Mouse (Mus musculus) gonadal fat pad, adult 2 months (tissue): ENCODE results near the gene Pfas. TPM values are rescaled to one million over a fixed set of nuclear protein-coding genes. Genes with fewer than 3 reads are reported as not detected.
"Not testable (repeated sequence)": the region's sequence is repeated elsewhere in the genome, so short reads cannot be mapped to it uniquely, and the experiment has no call there.

Experiments used
- DNase-seq: peaks from one replicate; pipeline ENCODE4 v3.0.0-alpha.2; 2012; ENCODE audit warnings: low read depth
- polyA plus RNA-seq: library from polyadenylated mRNA; depleted of rRNA; stranded (reverse); fragments of >200 nt; gene quantifications from 2 replicates; pipeline ENCODE4 v1.2.3, GENCODE M21; 2012

Pfas gene
- polyA plus RNA-seq, 1 experiment: 16.2 TPM

DNA sequence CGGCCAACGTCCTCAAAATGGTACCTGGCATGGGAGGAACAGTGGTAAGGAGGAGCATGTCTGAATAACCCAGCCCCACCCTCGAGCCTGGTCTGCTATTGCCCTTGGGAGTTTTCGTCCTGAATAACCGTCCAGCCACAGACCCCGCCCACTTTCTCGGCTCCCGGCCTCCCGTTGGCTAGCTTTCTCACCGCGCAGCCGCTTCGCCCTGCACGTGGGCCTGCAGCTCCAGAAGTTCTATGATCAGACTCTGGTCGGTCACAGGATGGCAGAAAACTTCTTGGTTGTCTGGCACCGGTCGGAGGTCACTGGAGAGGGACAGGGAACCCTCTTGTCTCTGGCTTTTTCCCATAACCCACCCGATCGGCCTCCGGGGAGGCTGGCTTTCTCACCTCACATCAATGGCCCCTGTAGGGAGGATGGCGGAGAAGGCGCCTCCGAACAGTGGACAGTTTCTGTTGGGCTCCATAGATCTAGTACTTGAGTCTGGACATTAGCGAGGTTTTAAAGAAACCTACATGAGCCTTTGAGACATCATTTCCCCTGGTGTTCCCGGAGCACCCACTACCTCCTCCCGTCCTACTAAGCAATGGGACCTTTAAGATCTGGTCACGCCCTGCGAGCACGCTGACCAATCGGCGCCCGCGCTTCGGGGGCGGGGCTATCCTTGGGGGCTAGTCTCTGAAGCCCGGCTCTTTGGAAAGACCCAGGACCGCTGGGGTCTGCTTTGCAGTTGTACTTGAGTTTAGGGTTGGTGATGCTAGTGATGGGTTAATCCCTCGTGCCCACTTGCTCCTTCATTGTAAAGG lies 34.8 kb downstream of the Pfas start:
- not testable (repeated sequence) for DNase-seq

DNA sequence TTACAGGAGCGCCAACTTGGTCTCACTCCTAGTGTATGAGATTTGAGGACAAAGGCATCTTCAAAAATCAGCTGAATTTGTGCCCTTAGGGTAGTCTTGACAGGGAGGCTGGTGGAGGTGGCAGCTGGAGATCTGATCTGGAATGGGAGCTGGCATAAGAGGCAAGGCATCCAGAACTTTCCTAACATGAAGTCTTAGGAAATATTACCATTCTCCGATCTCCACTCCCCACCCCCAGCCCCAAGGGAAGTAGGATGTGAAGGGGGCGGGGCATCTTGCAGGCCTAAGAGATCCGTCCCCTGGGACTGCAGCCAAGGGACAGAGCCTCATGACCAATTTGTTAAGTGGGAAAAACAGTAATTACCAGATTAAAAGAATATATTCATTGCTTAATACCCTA lies 38.0 kb downstream of the Pfas start:
- peak; percentile 71 for DNase-seq

DNA sequence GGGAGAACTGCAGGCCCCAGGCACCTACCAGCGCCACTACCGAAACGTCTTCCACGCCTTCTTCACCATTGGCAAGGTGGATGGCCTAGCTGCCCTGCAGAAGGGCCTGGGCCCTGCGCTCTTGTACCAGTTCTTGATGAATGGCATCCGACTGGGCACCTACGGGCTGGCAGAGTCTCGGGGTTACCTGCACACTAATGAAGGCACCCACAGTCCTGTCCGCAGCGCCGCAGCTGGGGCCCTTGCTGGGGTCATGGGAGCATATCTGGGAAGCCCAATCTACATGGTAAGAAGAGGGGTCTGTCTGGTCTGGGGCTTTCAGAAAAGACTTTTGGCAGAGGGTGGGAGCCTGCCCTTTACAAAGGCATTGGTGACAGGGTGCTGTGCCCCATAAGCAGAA lies 39.5 kb downstream of the Pfas start:
- no peak for DNase-seq

DNA sequence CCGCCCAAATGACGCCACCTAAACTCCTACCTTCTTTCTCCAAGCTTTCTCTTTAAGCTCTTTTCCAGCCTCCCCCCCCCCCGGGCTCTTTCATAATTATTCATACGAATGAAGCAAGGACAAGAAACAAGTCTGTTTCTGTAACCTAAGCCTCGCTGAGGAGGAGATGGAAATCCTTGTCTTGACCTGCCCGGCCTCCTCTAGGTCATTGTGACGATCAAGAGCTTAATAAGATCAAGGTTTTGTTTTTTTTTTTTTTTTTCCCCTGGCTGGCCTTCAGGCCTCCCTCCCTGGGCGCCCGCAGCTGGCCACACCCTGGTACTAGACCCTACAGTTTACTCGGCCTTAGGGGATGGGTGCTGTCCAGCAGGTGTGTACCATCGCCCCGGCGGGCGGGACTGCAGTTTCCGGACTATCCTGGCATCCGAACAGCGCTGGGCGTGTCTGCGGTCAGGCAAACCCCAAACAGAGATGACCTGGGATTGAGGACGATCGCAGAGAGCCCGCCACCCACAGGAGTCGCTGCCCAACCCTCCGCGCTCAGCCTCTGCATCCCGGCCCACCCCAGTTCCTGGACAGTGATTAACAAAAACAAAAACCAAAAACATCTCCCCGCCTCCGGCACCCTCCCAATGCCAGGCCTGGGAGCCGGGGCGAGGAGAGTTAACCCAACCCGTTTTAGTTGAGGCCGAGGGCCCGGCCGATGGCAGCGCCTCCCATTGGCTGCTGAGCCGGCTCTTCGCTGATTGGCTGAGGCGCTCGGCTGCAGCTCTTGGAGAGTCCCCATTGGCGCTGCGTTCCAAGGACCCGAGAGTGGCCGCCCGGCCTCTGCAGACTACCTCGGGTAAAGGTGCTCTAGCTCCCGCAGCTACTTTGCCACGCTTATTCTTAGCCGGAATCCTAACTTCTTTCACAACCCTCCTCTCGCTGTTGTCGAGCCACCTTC lies 40.6 kb downstream of the Pfas start, which contains the start of gene Slc25a35:
Gene Slc25a35 (plus strand): TSS at position 795 of the 946 bp plus-strand sequence.
- DNase-seq: peak; percentile 87

DNA sequence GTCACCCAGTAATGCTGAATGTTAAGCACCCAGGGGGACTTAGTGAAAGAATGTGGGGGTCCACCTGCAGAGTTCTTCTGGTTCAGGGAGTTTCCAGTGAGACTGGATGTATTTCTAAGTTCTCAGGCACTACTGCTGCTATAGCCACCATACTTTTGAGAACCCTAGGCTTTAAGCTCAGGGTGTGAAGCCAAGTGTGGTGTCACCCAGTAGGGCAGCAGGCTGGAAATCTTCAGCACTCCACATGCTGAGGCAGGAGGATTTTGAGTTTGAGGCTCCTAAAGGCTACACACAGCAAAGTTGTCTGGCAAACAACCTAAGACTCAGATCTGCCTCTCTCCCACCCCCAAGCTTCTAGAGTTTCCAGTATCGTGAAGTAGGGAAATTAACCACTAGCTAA lies 41.7 kb downstream of the Pfas start:
- DNase-seq: no peak

DNA sequence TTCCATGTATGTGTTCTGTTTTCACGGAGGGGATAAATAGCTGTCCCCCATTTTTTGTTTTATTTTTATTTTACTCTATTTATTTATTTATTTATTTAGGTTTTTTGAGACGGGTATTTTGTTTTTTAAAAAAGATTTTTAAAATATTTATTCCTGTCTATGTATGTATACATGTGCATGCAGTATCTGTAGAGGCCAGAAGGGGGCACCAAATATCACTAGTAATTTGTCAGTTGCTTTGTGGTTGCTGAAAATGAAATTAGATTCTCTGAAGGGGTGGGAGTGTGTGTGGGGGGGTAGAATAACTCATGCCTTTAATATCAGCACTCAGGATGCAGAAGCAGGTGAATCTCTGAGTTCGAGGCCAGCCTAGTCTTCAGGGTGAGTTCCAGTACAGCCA lies 42.4 kb downstream of the Pfas start:
- DNase-seq: no peak

DNA sequence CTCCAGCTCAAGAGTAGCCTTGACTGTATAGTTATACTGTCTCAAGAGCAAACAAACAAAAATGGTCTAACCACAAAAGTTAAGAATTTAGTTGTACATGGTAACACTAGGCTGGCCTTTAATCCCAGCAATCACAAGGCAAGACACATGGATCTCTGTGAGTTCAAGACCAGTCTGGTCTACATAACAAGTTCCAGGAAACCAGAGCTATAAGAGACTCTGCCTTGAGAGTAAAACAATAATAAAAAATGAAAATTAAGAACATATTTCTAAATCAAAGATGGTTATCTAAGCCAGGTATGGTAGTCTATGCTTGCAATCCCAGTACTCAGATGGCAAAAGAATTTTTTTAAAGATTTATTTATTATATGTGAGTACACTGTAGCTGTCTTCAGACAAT lies 43.2 kb downstream of the Pfas start:
- no peak for DNase-seq

DNA sequence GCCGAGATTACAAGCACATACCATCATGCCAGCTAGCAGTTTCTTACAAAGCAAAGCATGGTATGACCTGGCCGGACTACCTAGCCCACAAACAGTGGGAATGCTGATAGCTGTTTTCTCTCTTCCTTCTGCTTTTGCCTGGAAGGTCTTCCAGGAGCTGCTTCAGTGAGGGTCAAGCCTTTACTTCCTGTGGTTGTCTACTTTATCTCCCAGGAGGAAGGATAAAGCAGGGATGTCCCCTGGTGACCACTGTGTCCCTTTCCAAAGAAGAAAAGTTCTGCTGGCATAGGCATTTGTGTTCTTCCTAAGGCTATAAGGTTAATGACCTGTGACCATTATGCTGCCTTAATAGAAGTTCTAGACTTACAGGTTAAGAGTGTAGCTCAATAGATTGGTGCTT lies 44.9 kb downstream of the Pfas start:
- no peak for DNase-seq

DNA sequence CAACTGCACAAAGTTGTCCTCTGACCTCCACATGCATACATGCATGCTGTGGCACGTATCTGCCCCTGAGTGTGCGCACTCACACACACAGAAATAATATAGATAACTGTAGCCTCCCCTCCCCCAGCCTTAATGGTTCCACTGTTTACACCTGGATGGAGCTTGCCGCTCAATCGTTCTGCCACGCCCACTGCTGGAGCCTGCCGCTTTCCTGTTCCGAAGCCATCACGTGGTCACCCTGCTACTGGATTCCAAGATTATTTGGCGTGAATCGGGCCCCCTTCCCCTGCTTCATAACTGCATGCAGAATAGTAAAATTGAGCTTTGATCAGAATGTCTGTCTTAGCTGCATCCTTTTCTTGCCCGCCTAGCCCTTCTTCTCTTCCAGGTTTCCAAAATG lies 46.1 kb downstream of the Pfas start:
- not testable (repeated sequence) for DNase-seq

DNA sequence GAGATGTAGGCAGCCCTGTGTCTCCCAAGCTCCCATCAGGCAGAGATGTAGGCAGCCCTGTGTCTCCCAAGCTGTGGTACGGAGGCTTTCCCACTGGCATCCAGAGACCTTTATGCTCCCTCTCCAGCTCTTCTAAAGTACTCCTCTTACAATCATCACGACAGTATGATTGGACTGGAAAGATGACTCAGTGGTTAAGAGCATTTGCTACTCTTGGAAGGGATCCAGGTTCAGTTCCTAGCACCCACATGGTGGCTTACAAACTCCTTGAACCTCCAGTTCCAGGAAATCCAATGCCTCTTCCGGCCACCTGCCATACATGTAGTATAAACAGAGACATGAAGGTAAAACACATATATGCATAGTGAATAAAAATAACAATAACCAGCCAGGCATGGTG lies 46.7 kb downstream of the Pfas start:
- DNase-seq: no peak

DNA sequence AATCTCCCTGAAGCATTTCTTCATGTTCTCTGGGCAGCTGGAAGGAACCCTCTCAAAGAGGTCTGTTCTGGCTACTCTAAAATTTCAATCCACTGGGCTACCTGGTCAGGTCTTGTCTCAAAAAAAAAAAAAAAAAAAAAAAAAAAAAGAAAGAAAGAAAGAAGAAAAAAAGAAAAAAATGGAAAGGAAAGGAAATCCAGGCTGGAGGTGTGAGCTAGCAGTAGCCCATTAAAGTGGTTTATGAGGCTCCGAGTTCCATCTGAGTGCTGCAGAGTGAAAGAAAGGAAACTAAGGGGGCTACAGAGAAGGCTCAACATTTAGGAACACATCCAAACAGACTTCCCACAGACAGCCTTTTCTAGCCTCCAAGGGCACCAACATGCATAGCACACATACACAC lies 50.3 kb downstream of the Pfas start:
- DNase-seq: no peak

DNA sequence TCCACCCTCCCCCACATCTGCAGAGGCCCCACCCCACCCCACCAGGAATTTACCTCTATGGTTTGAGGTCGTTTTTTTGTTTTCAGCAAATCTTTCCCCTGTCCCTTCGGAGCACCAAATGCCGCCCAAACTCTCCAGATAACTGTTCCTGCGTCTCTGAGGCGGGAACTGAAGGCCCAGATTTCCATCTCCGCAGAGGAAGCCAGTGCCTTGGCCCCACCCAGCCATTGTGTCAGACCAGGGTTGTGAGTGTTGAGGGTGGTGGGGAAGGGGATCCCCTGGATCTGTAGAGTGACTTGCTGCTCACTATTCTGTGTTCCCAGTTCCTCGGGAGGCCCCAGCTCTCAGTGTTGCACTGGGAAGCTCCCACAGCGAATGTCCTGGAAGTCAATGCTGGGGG lies 51.0 kb downstream of the Pfas start, which contains the start of gene Arhgef15:
Gene Arhgef15 (minus strand): TSS at position 173 of the 400 bp plus-strand sequence.
- DNase-seq: no peak

DNA sequence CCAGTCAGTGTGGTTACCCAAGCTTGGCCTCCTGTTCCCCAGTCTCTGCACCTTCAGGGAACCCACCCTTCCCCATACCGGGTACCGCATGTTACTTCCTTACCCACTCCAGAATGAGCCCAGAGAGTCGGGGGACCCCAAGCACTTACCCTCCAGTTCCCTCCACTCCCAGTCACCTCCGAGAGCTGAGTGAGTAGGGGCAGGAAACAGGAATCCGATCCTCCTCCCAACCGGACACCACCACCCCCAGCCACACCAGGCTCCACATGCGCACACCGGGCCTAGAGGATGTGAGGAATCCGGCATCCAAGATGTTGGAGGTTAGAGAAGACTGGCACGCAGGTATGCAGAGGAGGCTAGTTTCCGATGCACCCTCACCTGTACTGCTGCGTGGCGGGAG lies 51.6 kb downstream of the Pfas start:
- DNase-seq: no peak

DNA sequence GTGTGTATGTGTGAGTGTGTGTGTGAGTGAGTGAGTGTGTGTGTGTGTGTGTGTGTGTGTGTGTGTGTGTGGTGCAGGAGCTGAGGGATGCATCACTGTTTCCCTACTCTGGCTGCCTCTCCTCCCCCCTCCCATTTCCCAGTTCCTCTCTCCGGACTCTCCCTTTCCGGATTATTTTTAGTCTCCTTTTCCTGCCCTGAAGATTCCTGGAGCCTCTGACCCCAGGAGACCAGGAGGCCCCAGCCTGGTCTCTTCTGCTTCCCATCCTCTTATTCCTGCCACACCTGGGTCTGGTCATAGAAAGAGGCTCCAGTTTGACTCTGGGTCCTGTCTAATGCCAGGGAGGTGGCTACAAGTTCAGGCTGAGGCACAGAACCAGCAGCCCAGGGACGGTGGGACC lies 52.2 kb downstream of the Pfas start:
- no peak for DNase-seq

DNA sequence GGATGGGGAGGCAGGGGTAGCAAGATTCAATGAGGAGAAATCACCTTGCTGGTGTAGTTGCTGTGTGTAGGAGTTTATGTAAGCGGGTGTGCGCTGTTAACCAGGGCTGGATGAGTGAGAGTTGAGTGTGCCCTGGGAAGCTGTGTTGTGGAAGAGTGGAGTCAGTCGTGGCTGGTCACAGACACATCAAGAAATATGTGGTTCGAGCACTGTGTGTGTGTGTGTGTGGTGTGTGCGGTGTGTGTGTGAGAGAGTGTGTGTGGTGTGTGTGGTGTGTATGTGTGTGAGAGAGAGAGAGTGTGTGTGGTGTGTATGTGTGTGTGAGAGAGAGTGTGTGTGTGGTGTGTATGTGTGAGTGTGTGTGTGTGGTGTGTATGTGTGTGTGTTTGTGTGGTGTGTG lies 52.8 kb downstream of the Pfas start:
- no peak for DNase-seq

DNA sequence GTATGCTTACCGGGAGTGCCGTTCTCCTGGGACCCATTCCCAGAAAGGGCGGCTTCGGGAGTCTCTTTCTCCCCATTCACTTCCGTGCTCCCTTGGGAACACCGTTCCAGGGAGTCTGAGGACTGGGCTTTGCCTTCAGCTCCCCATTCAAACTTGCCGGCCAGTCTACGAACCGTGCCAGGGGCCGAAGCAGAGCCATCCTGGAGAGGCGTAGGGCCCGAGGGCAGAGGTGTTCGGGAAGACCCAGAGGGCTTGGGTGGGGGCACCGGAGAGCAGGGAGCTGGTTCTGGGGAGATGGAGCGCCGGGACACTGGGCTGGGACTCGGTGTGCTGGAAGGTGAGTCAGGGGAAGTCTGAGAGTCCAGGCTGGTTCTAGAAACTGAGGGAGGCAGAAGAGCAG lies 53.9 kb downstream of the Pfas start:
- no peak for DNase-seq

DNA sequence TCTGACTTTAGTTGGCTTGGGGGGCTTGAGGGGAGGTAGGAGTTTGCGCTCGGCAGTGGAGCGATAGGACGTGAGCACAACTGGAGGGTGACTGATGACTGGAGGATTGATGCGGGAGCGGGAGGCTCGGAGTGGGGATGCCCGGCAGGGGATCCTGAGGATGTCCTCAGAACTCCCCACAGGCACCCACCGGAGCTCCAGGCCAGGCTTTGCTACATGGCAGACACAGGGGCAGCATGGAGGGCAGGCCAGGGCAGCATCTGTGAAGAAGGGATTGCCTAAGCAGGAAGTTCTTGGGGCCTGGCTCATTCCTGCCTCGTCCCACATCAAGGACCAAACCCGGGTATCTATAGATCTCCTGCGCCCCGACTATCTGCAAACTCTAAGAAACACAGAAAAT lies 54.4 kb downstream of the Pfas start:
- DNase-seq: no peak

DNA sequence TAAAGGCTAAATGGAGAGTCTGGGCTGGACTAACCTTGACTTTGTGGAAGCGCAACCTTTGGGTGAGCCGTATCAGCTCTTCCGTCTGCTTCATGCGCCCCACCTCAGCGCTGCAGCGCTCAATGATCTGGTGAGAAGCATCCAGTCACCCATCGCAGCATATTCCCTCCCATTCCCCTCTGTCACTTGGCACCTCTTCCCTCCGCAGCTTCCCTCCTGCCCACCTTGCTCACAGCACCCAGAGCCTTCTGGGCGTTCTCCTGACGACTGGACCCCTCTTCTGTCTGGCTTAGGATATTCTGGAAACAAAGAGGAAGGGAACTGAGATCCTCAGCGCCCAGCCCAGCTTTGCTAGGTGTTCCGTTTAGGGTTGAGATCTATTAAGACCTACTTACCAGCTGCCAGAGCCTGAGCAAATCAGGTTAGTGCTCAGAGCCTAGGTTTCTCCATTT lies 60.7 kb downstream of the Pfas start:
- DNase-seq: no peak

DNA sequence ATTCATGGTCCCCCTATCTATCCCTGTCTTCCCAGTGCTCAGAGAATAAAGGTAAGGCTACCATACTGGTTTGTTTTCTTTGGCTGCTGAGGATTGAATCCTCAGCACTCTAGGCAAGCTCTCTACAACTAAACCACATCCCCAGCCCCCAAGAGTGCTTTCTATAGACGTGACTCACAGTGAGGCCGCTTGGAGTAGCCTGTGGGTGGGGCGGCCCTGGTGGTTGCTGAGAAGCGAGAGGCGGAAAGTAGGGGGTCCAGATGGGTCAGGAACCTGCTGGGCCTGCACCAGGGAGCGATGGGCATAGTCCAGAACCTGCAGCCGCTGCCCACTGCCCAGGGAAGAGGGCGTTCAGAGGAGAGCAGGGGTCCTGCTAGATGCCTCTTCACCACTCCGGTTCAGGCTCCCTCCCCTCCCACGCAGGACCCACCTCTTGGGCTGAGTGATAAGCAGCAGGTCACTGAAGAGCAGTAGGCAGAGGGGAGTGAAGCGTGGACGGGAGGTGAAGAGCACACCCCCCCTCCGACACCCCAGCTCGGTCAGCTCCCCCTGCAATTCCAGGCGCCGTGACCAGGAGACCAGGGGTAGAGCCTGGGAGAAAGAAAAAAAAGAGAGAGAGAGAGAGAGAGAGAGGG lies 61.3 kb downstream of the Pfas start:
- DNase-seq: no peak

DNA sequence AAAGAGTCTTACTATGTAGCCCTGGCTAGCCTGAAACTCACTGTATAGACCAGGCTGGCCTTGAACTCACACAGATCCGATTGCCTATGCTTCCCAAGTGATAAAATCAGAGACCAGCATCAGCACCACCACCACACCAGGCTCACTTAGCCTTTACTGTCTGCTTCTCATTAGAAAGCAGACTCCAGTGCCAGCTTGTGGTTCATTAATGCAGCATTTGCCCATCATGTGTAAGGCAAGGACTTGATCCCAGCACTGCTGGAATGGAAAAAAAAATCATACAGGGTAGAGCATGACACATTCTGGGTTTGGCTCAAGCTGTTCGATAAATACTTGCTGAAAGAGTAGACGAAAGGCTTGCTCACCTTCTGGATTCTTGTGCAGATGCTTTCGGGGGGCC lies 62.3 kb downstream of the Pfas start:
- DNase-seq: no peak

DNA sequence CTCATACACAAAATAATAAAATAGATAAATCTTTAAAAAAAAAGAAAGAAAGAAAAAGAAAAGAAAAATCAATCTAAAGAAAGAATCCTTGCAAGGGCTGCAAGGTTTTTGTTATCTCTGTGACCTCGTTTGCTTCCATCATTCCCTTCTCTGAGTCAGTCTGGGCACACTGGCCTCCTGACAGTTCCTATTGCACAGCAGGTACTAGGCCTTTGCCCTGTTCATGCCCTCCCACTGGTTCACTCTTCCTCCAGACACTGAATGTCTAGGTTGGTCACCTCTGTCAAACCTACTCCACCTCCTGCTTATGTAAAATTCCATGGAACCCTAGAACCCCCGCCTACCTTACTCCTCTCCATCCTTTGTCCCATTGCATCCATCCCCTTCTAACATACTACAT lies 63.0 kb downstream of the Pfas start:
- no peak for DNase-seq

DNA sequence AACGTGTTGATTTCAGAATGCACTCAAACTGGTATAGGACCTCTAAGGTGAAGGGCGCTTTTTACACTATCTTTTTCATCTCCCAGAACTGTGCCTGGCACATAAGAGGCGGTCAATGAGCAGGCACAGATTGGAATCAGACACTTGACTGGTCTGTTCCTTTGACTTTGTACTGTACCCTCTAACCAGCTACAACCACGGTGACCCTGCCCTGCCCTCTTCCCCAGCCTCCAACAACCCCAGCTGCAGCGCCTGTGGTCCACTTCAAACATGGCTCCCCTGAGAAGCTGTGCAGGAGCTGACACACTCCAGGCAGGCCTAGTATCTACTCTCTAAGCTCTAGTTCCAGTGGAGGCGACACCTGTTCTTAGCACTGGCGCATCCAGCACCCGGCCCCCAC lies 65.5 kb downstream of the Pfas start:
- DNase-seq: no peak
